Mouse (Mus musculus): ENCODE results near the gene Bud31.
A peak's percentile ranks its signal among the peaks of the same experiment; 100 is the strongest.
"Not testable (repeated sequence)": the region's sequence is repeated elsewhere in the genome, so short reads cannot be mapped to it uniquely, and the experiment has no call there.

The Bud31 gene

DNA sequence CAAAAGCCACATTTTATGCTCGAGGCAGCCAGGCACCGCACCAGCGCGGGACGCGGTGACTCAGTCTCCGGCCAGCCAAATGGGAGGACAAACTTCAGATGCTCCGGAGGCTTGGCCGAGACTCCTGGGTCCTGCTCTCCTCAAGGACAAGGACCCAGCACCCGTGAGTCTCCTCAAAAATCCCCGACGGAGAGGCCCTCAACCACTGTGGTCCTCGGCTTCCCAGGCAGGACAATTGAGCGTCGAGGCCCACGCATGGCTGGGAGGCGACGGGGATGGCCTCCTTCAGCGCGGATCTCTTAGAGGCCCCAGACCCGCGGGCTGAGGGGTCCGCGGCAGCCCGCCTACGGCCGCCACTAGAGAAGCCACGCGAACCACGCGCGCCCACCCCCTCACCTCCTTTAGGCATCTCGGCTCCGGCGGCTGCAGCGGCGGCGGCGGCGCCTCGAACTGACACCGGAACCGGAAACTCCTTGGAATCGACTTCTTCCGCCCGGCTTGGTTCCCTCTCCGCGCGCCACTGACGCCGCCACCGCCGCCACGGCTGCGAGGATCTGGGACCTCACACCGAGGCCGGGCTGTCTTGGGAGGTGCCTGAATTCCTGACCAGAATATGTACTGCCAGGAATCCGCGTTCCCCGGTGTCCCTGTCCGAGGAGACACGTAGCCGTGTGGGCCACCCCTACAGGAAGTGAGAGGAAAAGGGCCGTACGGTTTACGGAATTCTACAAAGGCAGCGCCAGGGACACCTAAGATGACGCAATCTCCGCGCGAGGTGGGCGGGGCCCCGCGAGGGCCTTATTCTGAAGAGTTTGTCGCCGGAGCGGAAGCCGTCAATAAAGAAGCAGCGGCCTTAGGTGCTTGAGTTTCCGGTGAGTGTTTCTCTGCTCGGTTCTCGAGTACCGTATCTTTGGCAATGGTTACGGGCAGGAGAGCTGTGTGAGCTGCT is at the start of gene Bud31, which contains the start of gene Pdap1:
Gene Bud31 (plus strand): TSS at position 792 of the 949 bp plus-strand sequence.
Gene Pdap1 (minus strand): TSS at position 668 of the 949 bp plus-strand sequence.
- peak; percentile 70 for DNase-seq (ENCODE audit: extremely low read depth, low read depth)

DNA sequence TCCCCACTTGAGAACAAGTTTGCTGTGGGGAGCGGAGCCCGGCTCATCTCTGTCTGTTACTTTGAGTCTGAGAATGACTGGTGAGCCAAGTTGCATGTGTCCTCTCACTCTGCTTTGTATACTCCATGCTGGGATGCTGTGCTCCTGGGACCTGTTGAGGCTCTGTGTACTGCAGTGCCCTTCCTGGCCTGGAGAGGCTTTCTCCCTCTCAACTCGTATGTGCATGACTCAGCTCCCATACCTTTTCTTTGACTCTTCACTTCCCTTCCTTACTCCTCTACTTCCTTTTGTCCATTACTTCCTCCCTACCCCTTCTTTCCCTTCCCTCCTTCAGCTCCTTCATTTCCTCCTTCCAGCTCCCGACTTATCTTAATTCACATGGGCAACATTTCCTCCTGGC is 44.0 kb upstream of the Bud31 start:
- DNase-seq (ENCODE audit: extremely low read depth, low read depth), result no peak

DNA sequence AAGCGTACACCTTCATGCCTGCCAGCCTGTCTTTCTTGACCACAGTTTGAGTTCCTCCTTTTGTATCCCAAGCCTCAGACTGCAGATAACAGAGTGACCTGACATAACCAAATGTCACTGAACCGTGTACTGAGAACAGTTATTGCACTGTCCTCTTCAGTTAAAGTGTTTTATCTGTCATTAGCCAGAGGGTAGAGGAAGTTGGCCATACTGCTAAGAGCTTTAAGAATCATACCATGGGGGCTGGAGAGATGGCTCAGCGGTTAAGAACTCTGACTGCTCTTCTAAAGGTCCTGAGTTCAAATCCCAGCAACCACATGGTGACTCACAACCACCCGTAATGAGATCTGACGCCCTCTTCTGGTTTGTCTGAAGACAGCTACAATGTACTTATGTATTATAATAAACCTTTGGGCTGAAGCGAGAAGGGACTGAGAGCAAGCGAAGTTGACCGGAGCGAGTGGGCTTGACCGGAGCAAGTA is 41.8 kb upstream of the Bud31 start:
- peak; percentile 99 for DNase-seq (ENCODE audit: extremely low read depth, low read depth)

DNA sequence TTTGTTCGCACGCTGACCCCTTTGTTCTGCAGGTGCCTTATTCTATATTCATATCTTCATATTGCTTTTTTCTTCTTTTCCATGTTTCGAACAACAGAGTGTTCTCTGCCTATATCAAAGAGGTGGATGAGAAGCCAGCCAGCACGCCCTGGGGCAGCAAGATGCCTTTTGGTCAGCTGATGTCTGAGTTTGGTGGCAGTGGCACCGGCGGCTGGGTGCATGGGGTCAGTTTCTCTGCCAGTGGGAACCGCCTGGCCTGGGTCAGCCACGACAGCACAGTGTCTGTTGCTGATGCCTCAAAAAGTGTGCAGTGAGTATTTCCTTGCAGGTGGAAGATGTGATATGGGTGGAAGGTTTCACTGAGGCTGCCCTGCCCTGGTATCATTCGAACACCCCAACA is 39.2 kb upstream of the Bud31 start:
- DNase-seq (ENCODE audit: extremely low read depth, low read depth), result no peak

DNA sequence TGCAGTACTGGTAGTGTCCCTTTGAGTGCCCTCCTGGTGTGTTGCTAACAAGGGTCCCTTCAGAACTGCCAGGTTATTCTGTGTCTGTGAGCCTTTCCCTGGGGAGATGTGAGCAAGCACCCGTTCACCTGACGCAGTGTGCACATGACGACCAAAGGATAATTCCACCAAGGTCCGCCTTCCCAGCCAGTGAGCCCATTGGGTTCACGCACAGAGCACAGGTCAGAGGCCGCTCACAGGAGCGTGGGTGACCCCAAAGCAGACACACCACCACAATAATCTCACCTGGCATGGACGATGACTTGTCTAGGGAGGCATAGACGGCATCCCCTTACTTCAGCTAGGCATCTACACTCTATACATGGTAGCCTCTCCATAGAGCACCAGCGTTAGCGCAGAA is 38.7 kb upstream of the Bud31 start:
- not testable (repeated sequence) for DNase-seq (ENCODE audit: extremely low read depth, low read depth)

DNA sequence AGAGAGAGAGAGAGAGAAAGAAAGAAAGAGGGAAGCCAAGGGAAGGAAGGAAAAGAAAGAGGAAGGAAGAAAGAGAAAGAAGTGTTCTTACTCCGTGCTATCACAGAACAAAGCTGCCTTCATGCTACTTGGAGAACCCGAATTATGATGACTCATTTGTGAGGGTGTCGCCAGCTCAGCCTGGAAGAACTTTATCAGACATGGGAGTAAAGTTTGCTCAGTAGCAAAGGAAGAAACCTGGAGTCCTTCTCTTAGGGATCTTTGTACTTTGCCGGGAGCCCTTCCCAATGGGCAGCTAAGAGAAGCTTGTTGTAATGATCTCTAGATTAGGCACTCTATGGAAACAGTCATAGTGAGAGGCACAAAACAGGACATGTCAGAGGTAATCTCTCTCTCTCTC is 37.5 kb upstream of the Bud31 start:
- DNase-seq (ENCODE audit: extremely low read depth, low read depth), result peak; percentile 81

DNA sequence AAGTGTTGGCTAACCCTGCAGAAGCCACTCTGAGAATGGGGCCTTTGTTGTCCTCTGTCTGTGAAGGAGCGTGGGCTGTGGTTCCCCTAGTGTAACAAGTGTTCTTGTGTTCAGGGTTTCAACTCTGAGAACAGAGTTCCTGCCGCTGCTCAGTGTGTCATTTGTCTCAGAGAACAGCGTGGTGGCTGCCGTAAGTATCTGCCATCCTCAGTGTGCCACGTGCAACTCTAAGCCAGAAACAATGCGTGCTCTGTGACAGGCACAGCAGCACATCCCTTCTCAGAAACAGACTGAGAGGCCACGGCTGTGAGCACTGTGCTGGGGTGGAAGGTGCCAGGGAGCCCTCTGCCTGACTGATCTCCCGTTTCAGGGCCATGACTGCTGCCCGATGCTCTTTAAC is 35.8 kb upstream of the Bud31 start:
- DNase-seq (ENCODE audit: extremely low read depth, low read depth), result no peak

DNA sequence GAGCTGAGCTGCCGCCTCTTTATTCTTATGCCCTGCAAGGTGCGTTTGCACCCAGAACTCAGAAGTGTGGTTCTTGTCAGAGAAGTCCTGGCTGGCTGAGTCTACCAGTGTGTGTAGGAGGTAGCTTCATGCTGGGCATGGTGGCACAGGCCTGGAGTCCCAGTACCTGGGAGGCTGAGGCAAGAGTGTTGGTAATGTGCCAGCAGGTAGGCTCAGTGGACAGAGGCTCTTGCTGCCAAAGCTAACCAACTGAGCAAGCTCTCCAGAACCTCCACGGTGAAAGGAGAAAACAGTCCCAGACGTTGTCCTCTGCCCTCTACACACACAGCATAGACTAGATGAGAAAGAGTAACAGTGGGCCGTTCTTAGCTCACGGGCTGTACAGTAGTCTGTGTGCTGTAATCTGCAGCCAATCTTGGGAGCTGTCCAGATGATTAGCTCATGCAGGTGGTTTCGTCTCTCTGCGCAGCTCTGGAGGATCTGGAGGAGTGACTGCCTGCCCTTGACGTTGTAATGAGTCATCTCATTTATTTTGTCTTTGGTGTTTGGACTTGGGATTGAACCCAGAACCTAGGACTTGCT is 34.4 kb upstream of the Bud31 start:
- no peak for DNase-seq (ENCODE audit: extremely low read depth, low read depth)

DNA sequence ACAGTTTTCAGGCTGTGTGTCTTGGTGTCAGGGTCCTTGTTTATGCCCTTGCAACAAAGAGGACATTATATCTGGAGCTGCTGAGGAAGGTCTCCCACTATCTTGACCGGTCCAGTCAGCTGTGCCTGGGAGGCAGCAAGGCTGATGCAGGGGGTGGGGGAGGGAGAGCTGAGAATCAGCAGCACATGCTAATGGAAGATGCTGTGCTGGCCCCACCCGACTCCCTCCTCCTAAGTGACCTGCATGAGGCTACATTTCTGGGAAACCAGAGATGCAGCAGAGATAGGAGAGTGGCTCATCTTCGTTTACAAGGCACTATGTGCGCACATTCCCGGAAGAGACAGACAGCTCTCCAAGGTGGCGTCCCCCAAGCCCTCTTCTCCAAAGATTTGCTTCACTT is 29.8 kb upstream of the Bud31 start:
- no peak for DNase-seq (ENCODE audit: extremely low read depth, low read depth)

DNA sequence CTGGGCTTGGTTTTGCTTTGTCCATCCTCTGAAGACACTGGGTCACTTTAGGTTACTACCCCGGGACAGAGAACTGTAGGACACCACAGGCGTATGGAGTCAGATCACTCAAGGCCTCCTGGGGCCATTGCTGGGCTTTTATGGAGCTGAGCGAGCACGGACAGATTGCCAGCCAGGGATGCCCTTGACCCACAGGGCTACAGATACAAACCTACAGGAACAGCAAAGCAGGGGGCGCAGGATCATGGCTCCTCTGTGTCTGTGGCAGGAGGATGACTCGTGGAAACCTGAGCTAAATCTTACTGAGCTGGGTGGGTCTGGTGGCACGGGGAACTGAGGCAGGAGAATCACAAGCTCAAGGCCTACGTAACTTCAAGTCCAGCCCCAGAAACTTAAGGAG is 27.6 kb upstream of the Bud31 start:
- no peak for DNase-seq (ENCODE audit: extremely low read depth, low read depth)

DNA sequence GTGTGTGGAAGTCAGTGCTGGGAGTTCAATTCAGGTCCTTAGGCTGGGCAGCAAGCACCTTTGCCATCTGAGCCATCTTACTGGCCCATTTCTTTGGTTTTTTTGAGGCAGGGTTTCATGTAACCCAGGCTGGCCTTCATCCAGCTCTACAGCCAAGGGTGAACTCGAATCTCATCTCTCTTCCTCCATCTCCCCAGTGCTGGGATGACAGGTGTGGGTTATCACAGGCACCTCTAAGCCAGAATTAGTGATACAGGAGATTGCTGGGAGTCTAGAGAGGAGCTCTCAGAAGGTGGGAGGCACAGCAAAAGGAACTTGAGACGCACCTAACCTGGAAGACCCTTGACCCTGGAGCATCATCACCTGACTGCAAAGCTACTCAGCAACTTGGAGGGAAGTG is 26.7 kb upstream of the Bud31 start:
- DNase-seq (ENCODE audit: extremely low read depth, low read depth), result no peak

DNA sequence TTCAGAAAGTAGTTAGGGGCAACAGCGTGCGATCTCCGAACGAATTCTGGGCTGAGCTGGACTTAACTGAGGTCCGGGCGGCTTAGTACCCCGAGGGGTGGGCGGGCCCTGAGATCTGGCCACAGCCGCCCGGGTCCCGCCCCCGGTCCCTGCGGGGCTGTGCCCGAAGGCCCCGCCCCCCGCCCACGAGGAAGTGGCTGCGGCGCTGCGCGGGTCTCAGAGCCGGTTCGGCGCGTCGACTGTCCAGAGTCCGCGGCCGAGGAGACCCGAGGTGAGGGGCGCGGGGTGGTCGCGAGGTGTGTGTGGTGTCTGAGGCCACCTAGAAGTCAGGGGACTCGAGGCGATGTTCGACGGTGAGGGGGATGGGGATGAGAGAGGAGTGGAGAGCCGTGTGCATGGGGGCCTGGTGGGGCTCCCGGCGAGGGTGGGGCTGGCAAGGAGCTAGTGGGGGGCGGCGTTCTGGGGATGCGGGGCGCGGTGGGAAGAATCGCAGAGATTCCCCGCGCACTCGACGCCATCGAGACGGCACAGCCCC is 26.0 kb upstream of the Bud31 start, which contains the start of gene Arpc1b:
Gene Arpc1b (plus strand): TSS at position 145 of the 535 bp plus-strand sequence.
- no peak for DNase-seq (ENCODE audit: extremely low read depth, low read depth)

DNA sequence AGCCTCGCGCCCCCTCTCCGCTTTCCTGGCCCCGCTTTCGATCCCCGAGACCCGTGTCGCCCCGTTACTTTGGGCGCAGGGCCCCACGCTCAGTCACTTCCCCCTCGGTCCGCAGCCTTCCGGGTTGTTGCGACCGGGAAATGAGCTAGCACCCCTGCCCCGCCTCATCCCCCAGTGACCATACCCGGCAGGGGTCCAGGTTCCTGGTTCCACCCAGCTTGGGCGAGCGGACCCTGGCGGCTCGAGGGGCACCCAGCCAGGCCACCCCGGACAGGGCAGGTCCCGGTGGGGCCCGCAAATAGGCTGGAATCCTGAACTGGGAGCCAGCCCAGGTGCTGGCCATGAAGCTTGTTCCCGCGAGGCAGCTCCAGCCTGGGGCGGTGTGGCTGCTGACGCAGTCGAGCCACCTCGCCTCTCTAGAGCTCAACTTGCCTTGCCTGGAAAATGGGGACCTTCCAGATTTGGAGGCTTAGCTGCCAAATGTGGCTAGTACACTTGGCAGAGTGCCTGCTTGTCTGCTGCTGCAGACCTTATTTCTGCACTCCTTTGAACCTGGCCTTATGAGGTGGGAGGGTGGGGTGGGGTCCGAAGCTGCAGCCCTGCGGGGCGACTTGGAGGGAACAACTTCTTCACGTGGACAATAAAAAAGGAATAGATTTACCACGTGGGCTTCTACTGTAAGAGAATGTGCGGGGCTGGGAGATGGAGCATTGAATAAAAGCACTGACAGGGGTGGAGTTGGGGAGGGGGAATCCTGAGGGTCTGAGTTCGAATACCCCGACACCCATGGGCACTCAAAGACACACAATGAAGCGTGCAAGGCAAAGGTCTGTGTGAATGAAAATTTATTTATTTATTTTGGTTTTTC is 25.3 kb upstream of the Bud31 start:
- peak; percentile 54 for DNase-seq (ENCODE audit: extremely low read depth, low read depth)

DNA sequence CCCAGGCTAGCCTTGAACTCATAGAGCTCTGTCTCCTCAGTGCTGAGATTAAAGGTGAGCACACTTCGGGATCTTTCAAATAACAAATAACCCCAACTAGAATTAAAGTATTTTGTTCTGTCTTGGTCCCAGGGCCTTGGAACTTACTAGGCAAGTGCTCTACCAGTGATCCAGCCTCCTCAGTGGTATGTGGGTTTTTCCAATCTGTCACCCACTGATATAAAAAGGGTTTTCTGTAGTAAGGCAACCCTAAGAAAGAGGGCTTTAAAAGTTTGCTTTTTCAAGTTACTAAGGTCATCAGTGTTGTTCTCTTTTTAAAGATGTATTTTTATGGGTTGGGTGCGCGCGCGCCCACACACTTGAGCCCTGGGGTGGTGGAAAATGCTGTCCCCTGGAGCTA is 24.4 kb upstream of the Bud31 start:
- DNase-seq (ENCODE audit: extremely low read depth, low read depth), result peak; percentile 14

DNA sequence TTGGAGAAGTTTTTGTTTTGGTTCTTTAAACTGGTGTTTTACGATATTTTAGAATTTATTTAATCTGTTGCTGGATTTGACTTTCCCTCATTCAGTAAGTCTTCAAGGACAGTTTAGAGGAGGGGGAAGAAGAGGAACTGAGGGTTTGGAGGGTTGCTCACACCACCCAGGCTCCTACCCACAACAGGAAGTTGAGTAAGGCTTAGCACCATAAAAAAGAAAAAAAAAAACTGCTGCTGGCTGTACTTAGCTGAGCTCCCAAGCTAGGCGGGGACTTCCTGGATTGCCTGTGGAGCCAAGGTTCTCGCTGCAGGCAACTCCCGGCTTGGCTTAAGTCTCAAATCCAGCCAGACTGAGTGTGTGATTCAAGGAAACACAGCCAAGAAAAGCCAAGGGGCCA is 23.8 kb upstream of the Bud31 start:
- peak; percentile 92 for DNase-seq (ENCODE audit: extremely low read depth, low read depth)

DNA sequence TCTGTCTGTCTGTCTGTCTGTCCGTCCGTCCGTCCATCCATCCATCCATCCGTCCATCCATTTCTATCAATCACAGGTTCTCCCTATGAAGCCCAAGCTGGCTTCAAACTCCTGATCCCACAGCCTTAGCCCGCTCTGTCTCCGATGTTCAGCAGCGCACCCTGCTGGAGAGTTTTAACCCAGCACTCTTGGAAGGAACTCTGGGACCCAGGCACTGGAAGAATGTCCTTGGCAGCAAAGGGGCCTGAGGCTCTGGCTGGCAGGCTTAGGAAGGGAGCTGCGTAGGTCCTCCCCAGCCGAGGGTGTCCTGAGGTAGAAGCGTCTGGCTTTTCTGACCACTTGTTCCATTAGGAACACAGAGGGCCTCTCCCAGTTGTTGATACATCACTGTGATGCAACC is 23.2 kb upstream of the Bud31 start:
- DNase-seq (ENCODE audit: extremely low read depth, low read depth), result peak; percentile 39

DNA sequence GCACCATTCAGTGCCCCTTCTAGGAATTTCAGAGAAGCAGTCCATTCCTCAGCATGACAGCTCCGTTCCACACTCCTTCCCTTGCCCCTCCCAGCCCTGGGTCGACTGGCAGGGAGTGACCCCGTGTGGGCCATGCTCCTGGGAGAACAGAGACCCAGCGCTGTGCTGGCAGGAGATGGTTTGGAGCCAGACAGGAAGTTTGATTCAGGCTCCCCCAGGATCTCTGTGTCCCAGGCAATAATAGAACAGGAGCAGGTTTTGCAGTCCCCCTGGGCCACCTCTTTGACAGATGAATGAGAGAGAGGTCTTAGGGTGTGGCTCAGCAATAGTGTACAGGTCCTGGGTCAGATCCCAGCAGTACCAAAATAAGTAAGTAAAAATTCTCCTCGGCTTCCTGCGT is 22.2 kb upstream of the Bud31 start:
- DNase-seq (ENCODE audit: extremely low read depth, low read depth), result no peak

DNA sequence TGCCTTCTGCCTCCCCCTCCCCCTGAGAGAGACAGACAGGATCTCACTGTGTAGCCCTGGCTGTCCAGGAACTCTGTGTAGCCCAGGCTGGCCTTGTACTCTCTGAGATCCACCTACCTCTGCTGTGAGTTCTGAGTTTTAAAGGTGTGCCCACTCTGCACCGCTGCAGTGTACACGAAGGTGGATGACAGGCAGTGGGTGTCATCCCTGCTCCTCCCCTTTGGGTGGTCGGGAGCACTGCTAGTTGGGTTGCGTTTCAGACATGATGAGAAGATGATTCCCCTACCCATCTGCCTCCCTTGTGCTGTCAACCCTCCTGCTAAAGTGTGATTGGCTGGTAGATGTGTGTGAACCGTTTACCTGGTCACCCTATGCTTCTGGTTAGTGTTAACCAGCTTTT is 21.7 kb upstream of the Bud31 start:
- DNase-seq (ENCODE audit: extremely low read depth, low read depth), result no peak

DNA sequence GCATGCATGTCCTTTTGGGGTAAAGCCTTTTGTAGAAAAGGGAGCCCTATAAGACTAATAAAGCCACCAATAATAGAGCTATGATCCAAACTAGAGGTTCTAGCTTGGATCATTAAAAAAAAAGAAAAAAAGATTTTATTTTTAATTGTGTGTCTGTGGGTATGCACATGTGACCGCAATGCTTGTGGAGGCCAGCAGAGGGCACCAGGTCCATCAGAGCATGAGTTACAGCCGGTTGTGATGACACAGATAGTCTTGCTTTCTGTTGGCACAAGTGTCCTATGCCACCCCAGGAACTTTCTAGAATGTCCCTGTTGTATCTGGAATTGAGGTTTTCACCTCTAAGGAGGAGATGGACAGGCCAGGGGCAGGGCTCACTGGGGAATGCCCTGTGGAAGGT is 20.8 kb upstream of the Bud31 start:
- no peak for DNase-seq (ENCODE audit: extremely low read depth, low read depth)

DNA sequence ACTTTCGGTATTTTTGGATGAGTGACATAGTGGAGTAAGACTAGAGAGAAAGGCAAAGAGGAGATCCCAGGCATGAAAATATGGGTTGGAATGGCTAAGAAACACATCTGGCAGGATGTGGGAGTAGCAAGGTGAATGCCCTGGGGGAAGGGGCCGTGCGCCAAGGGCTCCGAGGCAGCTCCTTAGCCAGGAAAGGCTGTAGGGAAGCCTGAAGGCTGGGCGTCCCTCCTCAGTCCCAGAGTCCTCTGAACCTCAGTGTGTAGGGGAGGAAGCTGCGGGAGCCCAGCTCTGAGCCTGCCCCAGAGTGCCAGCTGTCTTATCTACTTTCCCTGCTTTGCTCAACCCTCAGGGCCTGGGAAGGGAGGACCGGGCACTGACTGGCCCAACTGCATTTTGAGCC is 19.2 kb upstream of the Bud31 start:
- no peak for DNase-seq (ENCODE audit: extremely low read depth, low read depth)

DNA sequence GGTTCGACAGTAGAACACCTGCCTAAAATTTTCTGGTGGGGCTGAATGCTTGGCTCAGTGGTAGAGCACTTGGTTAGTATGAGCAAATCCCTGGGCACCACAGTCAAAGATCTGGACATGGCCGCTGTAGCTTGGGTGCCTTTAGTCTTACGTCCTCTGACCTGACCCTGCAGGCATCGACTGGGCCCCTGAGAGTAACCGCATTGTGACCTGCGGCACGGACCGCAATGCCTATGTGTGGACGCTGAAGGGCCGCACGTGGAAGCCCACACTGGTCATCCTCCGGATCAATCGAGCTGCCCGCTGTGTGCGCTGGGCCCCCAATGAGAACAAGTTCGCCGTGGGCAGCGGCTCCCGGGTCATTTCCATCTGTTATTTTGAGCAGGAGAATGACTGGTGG is 16.8 kb upstream of the Bud31 start:
- no peak for DNase-seq (ENCODE audit: extremely low read depth, low read depth)

Measured in MEL-GATA-1-ER (cell line).